Mouse (Mus musculus): ENCODE measurements at regions not wholly inside any gene's neighbourhood (a gene's known extent, or its start where the extent isn't known, plus 50 kb on each side); places are given as distances from the start of the nearest gene placed in this dataset.

- TF ChIP-seq CTCF (IDR thresholded peaks at IDR 0.05; ENCODE audit: insufficient read depth, low read length) (no peak), POLR2A (IDR thresholded peaks at IDR 0.05; ENCODE audit: borderline replicate concordance, extremely low read depth, low read depth, low read length) (no peak)
Observed at GRCm38 (mm10) chr13:3221622-3222021, 316.2 kb upstream of the Gdi2 start.

Data from lung, adult 2 months (tissue).